Mouse (Mus musculus): Measurements from ENCODE around the gene 4930415O20Rik.

- TF ChIP-seq CTCF (IDR thresholded peaks at IDR 0.05; ENCODE audit: extremely low read depth, insufficient read depth, insufficient read length, insufficient replicate concordance) (no peak), POLR2A (IDR thresholded peaks at IDR 0.05; ENCODE audit: low read depth, low read length) (no peak)
These were observed 14.9 kb upstream of the 4930415O20Rik start for GRCm38 (mm10) chr15:98555881-98556280.
